ENCODE assay signal across 10 mouse cellular contexts in genomic region chr10:121436258-121436645, GRCm38 (mm10). TPM values are rescaled to one million over a fixed set of nuclear protein-coding genes. Genes with fewer than 3 reads are reported as not detected.
DNase-seq lines count a peak whose midpoint lies in the region; ATAC-seq and TF ChIP-seq lines count a peak whose summit lies in the region.
"Had no signal": no experiment of that assay in that cellular context is flagged by ENCODE, and none has a peak within 500 bp of the region (broad histone marks: within the 10 kb centered on the region; RNA-seq: fewer than 3 reads in every experiment).

No protein-coding gene starts in this region.

- no peak overlapping the region for H3K4me3 ChIP-seq in heart, embryonic 10.5 days
- no peak overlapping the region for H3K4me3 ChIP-seq in kidney, postnatal 0 days (replicated peaks; ENCODE audit: low read depth, low read length)
- no peak overlapping the region for H3K4me3 ChIP-seq in embryonic fibroblast, embryonic 13.5 days (ENCODE audit: insufficient read depth, low read length)
- H3K4me3 ChIP-seq: forebrain, embryonic 13.5 days had no signal

- no peaks in the 10 kb centered on the region for H3K36me3 ChIP-seq in heart, embryonic 10.5 days
- no peaks in the 10 kb centered on the region for H3K36me3 ChIP-seq in kidney, postnatal 0 days (ENCODE audit: insufficient read depth, low read length)

- H3K9me3 ChIP-seq in heart, embryonic 10.5 days: no peaks in the 10 kb centered on the region
- H3K9me3 ChIP-seq in kidney, postnatal 0 days (replicated peaks; ENCODE audit: low read length): no peaks in the 10 kb centered on the region
- H3K9me3 ChIP-seq: forebrain, embryonic 13.5 days had no signal

- H3K4me2 ChIP-seq in kidney, postnatal 0 days (ENCODE audit: low read length): peak overlapping the region; percentile 43; the same call in 1 of the 2 replicates
- H3K4me2 ChIP-seq: forebrain, embryonic 13.5 days had no signal

- DNase-seq in heart, embryonic 10.5 days (ENCODE audit: low spot score): no peak
- DNase-seq in heart, postnatal 14 days: no peak
- peak; percentile 61 for DNase-seq in kidney, postnatal 0 days (ENCODE audit: low spot score)
- no peak for DNase-seq in kidney, postnatal 14 days
- peak; percentile 59 for DNase-seq in mesoderm, embryonic 11.5 days (ENCODE audit: low read depth, low spot score)
- DNase-seq in cerebellum, adult 11 months: no peak
- no peak for DNase-seq in retina, postnatal 1 day
- DNase-seq: cerebellum, adult 8-10 months had no signal

- intact Hi-C loops in heart, postnatal 14 days (cut with DNase I): no loop called here

- peak overlapping the region; percentile 85 for H3K27ac ChIP-seq in heart, embryonic 10.5 days
- peak overlapping the region; percentile 58 for H3K27ac ChIP-seq in kidney, postnatal 0 days
- peak overlapping the region; percentile 59 for H3K27ac ChIP-seq in embryonic fibroblast, embryonic 13.5 days (ENCODE audit: insufficient read depth, low read length)
- H3K27ac ChIP-seq: forebrain, embryonic 13.5 days had no signal

- TF ChIP-seq POLR2A in embryonic fibroblast, embryonic 13.5 days (IDR thresholded peaks at IDR 0.05; ENCODE audit: low read depth, low read length): no peak

- ATAC-seq in kidney, postnatal 0 days (replicated peaks; ENCODE audit: low FRiP score, low read depth): no peak
- ATAC-seq: forebrain, embryonic 13.5 days had no signal

- H3K27me3 ChIP-seq in heart, embryonic 10.5 days (ENCODE audit: insufficient read depth, poor library complexity, severe bottlenecking): no peaks in the 10 kb centered on the region
- no peaks in the 10 kb centered on the region for H3K27me3 ChIP-seq in kidney, postnatal 0 days (ENCODE audit: insufficient read depth, low read length)

- peaks cover 91% of the 10 kb centered on the region for H3K4me1 ChIP-seq in heart, embryonic 10.5 days
- H3K4me1 ChIP-seq in kidney, postnatal 0 days (replicated peaks; ENCODE audit: insufficient read depth, low read length): peaks cover 17% of the 10 kb centered on the region
- H3K4me1 ChIP-seq in embryonic fibroblast, embryonic 13.5 days (ENCODE audit: control insufficient read depth, insufficient read depth, low read length): peaks cover 14% of the 10 kb centered on the region

- no peak overlapping the region for H3K9ac ChIP-seq in kidney, postnatal 0 days (ENCODE audit: low read depth, low read length)
- H3K9ac ChIP-seq: forebrain, embryonic 13.5 days had no signal

- WGBS in heart, embryonic 10.5 days: 26% methylated on average over 8 of the region's 8 CpGs
- 17% methylated on average over 8 of the region's 8 CpGs for WGBS in kidney, postnatal 0 days

- TF ChIP-seq CTCF in kidney, postnatal 0 days (IDR thresholded peaks at IDR 0.05; ENCODE audit: low read depth): no peak
- TF ChIP-seq CTCF in embryonic fibroblast, embryonic 13.5 days (IDR thresholded peaks at IDR 0.05; ENCODE audit: borderline replicate concordance, insufficient read depth, low read length): no peak

RNA-seq across cellular contexts. Expression of gene Rassf3, which starts 39.9 kb away (rescaled TPM):
- 19.6 and 21.1 TPM in 2 replicates for polyA plus RNA-seq in heart, embryonic 10.5 days (2016; fragmentation: Nextera tagmentation; extraction: Ambion mirVana)
- total RNA-seq in heart, postnatal 14 days (2021): 100 to 1,000 TPM; 120 to 125 TPM
- 11.9 and 12.5 TPM in 2 replicates for polyA plus RNA-seq in kidney, postnatal 0 days (2015; fragmentation: Nextera tagmentation; extraction: Ambion mirVana)
- 18.0 and 20.5 TPM in 2 replicates for polyA plus RNA-seq in embryonic fibroblast, embryonic 13.5 days (2011; ENCODE audit: insufficient read length, low read depth, missing spikeins)

Comparison
In these comparisons a context has a peak if more than half of its experiments do, and no peak if none do; other contexts are left out.
1. DNase-seq: peak in kidney, postnatal 0 days (single experiment) and mesoderm, embryonic 11.5 days (single experiment); none in heart, embryonic 10.5 days (single experiment), heart, postnatal 14 days (0 of 2), kidney, postnatal 14 days (single experiment), cerebellum, adult 11 months (single experiment) and retina, postnatal 1 day (single experiment).
2. Peak in every context shown above with its lines, with median percentiles within 50 percentile points of each other: H3K27ac ChIP-seq.